Mouse (Mus musculus) heart, postnatal 4 days (tissue): ENCODE results near the gene Gm45902. TPM values are rescaled to one million over a fixed set of nuclear protein-coding genes. Genes with fewer than 3 reads are reported as not detected.

Experiments used
- DNase-seq: peaks from one replicate; pipeline ENCODE4 v3.0.0; 2021
- total RNA-seq, 2 experiments: library from RNA; stranded (reverse); gene quantifications; 2 replicates each; pipeline ENCODE4 v1.2.3; 2021

Gm45902 gene
- 1 to 10 TPM; 3.6 to 4.2 TPM for total RNA-seq

- peak; percentile 95 for DNase-seq
Measured at GRCm38 (mm10) chr2:3512552-3513454, at the start of gene Gm45902, which contains the start of the genes Hspa14 and Cdnf. Gene Gm45902 (minus strand): TSS chr2:3512790. Gene Hspa14 (minus strand): TSS chr2:3512814. Gene Cdnf (plus strand): TSS chr2:3513030.

GRCm38 (mm10) chr2:3546588-3546987, 34.0 kb upstream of the Gm45902 start:
- DNase-seq = peak; percentile 63

- DNase-seq = no peak
Measured at GRCm38 (mm10) chr2:3546055-3546454, 33.5 kb upstream of the Gm45902 start.

GRCm38 (mm10) chr2:3541307-3542079, 28.9 kb upstream of the Gm45902 start:
- no peak for DNase-seq

- DNase-seq = no peak
Measured at GRCm38 (mm10) chr2:3526288-3526687, 13.7 kb upstream of the Gm45902 start.

GRCm38 (mm10) chr2:3522558-3522957, 10.0 kb upstream of the Gm45902 start:
- DNase-seq = no peak

- peak; percentile 23 for DNase-seq
Measured at GRCm38 (mm10) chr2:3512076-3512475, 514 bp downstream of the Gm45902 start.

GRCm38 (mm10) chr2:3500886-3501285, 11.7 kb downstream of the Gm45902 start:
- DNase-seq = no peak

- DNase-seq = no peak
Measured at GRCm38 (mm10) chr2:3499543-3499942, 13.0 kb downstream of the Gm45902 start.

- no peak for DNase-seq
Measured at GRCm38 (mm10) chr2:3493833-3494409, 18.7 kb downstream of the Gm45902 start.

- no peak for DNase-seq
Measured at GRCm38 (mm10) chr2:3489816-3490215, 22.8 kb downstream of the Gm45902 start.

- no peak for DNase-seq
Measured at GRCm38 (mm10) chr2:3480239-3480638, 32.4 kb downstream of the Gm45902 start.

- no peak for DNase-seq
Measured at GRCm38 (mm10) chr2:3475746-3476251, 36.8 kb downstream of the Gm45902 start.

- peak; percentile 99 for DNase-seq
Measured at GRCm38 (mm10) chr2:3474861-3475283, 37.7 kb downstream of the Gm45902 start, which contains the start of gene Suv39h2. Gene Suv39h2 (minus strand): TSS chr2:3475031.

- DNase-seq = peak; percentile 66
Measured at GRCm38 (mm10) chr2:3474361-3474805, 38.2 kb downstream of the Gm45902 start.

- no peak for DNase-seq
Measured at GRCm38 (mm10) chr2:3473891-3474290, 38.7 kb downstream of the Gm45902 start.

- no peak for DNase-seq
Measured at GRCm38 (mm10) chr2:3456590-3456989, 56.0 kb downstream of the Gm45902 start.

Other genes starting within 250 kb of the Gm45902 start
- 10 to 100 TPM; 19.2 to 19.9 TPM for gene Nmt2, start 228.6 kb downstream of the Gm45902 start, total RNA-seq
- gene Rpp38, start 180.1 kb downstream of the Gm45902 start, total RNA-seq = 1 to 10 TPM; 6.7 to 7.2 TPM
- gene Acbd7, start 176.6 kb downstream of the Gm45902 start, total RNA-seq = under 1 TPM in 1 of 2 experiments, not detected in 1; 0.56 TPM
- not detected for gene Olah, start 115.6 kb downstream of the Gm45902 start, total RNA-seq
- not detected for gene Meig1, start 90.1 kb downstream of the Gm45902 start, total RNA-seq
- gene Dclre1c, start 88.7 kb downstream of the Gm45902 start, total RNA-seq = 1 to 10 TPM; 3.4 to 3.5 TPM
- 1 to 10 TPM; 3.1 to 3.6 TPM for gene Suv39h2, start 37.8 kb downstream of the Gm45902 start, total RNA-seq
- gene Hspa14, start within 50 bp of the Gm45902 start, total RNA-seq = 10 to 100 TPM; 49.4 to 50.4 TPM
- 1 to 10 TPM; 2.0 to 3.4 TPM for gene Cdnf, start 240 bp upstream of the Gm45902 start, total RNA-seq
- 10 to 100 TPM; 24.3 to 32.0 TPM for gene Fam107b, start 57.7 kb upstream of the Gm45902 start, total RNA-seq